Mouse (Mus musculus): ENCODE results near the gene Trnau1ap.
"Not testable (repeated sequence)": the region's sequence is repeated elsewhere in the genome, so short reads cannot be mapped to it uniquely, and the experiment has no call there.

The Trnau1ap gene

GRCm38 (mm10) chr4:132301486-132301885, 27.9 kb downstream of the Trnau1ap start:
- DNase-seq (ENCODE audit: low spot score in 2 of 2): no peak

GRCm38 (mm10) chr4:132299849-132300248, 29.5 kb downstream of the Trnau1ap start:
- no peak for DNase-seq (ENCODE audit: low spot score in 2 of 2)

- no peak for DNase-seq (ENCODE audit: low spot score in 2 of 2)
Observed at GRCm38 (mm10) chr4:132295696-132296390, 33.5 kb downstream of the Trnau1ap start.

GRCm38 (mm10) chr4:132293682-132294240, 35.6 kb downstream of the Trnau1ap start:
- DNase-seq (ENCODE audit: low spot score in 2 of 2): no peak

- DNase-seq (ENCODE audit: low spot score in 2 of 2): no peak
Observed at GRCm38 (mm10) chr4:132292988-132293387, 36.4 kb downstream of the Trnau1ap start.

- no peak for DNase-seq (ENCODE audit: low spot score in 2 of 2)
Observed at GRCm38 (mm10) chr4:132291624-132292335, 37.6 kb downstream of the Trnau1ap start.

GRCm38 (mm10) chr4:132291056-132291455, 38.3 kb downstream of the Trnau1ap start:
- DNase-seq (ENCODE audit: low spot score in 2 of 2): no peak

GRCm38 (mm10) chr4:132288840-132289239, 40.5 kb downstream of the Trnau1ap start:
- not testable (repeated sequence) for DNase-seq (ENCODE audit: low spot score in 2 of 2)

- DNase-seq (ENCODE audit: low spot score in 2 of 2): no peak
Observed at GRCm38 (mm10) chr4:132275949-132276348, 53.4 kb downstream of the Trnau1ap start.

GRCm38 (mm10) chr4:132274156-132274862, 55.0 kb downstream of the Trnau1ap start, which contains the start of gene Taf12:
Gene Taf12, plus strand, starts transcription at chr4:132274375.
- peak; percentile 93 to 94 for DNase-seq (ENCODE audit: low spot score in 2 of 2)

GRCm38 (mm10) chr4:132273166-132273565, 56.2 kb downstream of the Trnau1ap start:
- no peak for DNase-seq (ENCODE audit: low spot score in 2 of 2)

- DNase-seq (ENCODE audit: low spot score in 2 of 2): peak; percentile 83 to 88
Observed at GRCm38 (mm10) chr4:132269740-132270560, 59.4 kb downstream of the Trnau1ap start.

- peak; percentile 41 to 47 for DNase-seq (ENCODE audit: low spot score in 2 of 2)
Observed at GRCm38 (mm10) chr4:132268871-132269739, 60.2 kb downstream of the Trnau1ap start.

- no peak for DNase-seq (ENCODE audit: low spot score in 2 of 2)
Observed at GRCm38 (mm10) chr4:132266835-132267349, 62.4 kb downstream of the Trnau1ap start.

- DNase-seq (ENCODE audit: low spot score in 2 of 2): no peak
Observed at GRCm38 (mm10) chr4:132263313-132263712, 66.0 kb downstream of the Trnau1ap start.

GRCm38 (mm10) chr4:132262358-132262616, 67.1 kb downstream of the Trnau1ap start:
- DNase-seq (ENCODE audit: low spot score in 2 of 2): no peak

Data from spleen, postnatal 36 days (tissue).